Mouse (Mus musculus) erythroblast, adult 5-6 weeks (primary cell): Measurements from ENCODE around the gene Bcl7a. TPM values are rescaled to one million over a fixed set of nuclear protein-coding genes. Genes with fewer than 3 reads are reported as not detected.

Source experiments
- ATAC-seq: replicated peaks from 2 replicates; pipeline ENCODE4 v1.8.0; 2016; ENCODE audit warnings: moderate number of reproducible peaks, mild to moderate bottlenecking, moderate TSS enrichment, inconsistent platforms; ENCODE audit not compliant: poor library complexity, low FRiP score, severe bottlenecking
- total RNA-seq, 2 experiments: library from RNA; stranded (forward) in 1 of 2; stranded (reverse) in 1 of 2; fragments of 150-400 nt in 1 of 2; fragments of 200-764, 138-1000 nt in 1 of 2; gene quantifications; 2 replicates each; pipeline versions ENCODE4 v1.2.3 to v1.2.4; 2015 to 2017; ENCODE audit warnings: low replicate concordance in 2 of 2

Bcl7a gene
- total RNA-seq, 2 experiments from 2014 or later: 3.1 to 8.3 TPM

DNA sequence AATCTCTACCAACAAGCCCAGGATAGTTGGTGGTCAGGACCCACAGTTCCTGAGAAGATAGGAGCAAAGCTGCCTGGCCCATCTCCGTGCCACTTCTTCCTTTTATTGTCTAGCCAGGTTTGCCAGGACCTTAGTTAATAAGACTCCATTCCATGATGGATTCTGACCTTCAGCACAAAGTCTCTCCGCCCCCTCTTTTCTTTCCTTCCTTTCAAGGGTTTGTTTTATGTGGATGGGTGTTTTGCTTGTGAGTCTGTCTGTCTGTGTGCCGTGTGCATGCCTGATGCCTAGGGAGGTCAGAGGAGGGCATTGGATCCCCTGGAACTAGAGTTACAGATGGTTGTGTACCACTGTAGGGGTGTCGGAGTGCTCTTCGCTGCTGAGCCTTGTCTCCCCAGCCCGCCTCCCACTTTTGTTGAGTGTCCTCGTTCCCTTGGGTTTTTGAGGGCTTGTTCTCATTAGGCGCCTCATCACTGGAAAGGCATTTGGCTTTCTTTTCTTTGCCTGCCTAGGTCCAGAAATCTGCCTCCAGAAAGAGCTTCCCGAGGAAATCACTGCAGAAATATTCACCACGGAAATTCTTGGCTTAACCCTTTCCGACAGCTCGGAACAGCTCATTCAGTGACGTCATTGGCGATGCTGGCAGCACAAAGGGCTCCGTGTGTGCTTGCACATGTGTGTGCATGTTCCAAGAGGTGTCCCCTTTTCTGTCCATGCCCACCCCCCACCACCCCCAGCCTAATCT is 17.5 kb upstream of the Bcl7a start:
- ATAC-seq: no peak

DNA sequence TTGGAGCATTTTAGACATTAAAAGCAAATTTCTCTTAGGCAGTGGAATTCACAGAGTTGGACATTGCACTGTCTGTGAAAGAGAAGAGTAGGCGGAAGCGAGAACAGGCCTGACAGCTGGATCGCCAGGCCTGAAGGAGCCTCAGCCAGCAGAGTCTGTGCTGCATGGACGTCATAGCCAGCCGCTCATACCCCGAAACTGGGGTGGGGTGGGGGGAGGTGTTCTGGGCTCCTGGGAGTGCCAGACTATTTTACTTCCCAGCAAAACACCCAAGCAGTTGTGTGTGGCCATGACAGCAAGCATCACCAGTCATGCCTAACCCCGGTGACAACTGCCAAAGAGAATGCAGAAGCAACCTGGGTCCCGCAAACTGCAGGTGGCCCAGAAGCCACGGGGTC is 16.9 kb upstream of the Bcl7a start:
- ATAC-seq: no peak

DNA sequence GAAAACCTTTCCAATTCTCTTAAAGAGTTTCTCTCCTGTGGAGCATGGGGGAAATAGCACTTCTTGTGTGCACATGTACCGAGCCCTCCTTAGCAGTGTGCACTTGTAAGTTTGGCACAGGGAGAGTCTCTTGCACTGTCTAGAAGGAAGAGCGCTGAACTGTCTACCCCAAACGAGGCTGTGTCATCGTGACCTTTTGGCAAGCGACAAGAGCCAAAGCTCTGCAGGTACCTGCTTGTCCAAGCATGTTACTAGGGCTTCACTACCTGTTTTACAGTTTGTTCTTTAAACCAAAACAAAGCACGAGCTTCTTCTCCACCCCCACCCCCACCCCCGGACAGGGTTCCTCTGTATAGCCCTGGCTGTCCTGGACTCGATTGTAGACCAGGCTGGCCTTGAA is 15.9 kb upstream of the Bcl7a start:
- ATAC-seq: no peak

DNA sequence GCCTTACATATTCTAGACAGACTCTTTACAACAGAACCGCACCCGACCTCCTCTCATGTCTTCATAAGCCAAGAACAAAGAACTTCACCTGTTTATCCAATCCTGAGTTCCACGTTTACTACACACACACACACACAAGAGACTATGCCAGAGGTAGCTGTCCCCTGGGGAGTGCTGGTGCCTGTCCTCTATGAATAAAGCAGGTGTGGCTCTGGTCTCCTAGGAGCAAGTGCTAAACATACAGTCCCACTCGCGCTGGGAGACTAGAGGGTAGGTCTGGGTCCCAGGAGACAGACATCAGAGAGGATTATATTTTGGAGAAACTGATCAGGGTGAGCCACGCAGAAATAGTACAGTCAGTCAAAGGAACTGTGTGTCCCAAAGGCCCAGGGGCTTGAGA is 10.1 kb upstream of the Bcl7a start:
- ATAC-seq: no peak

DNA sequence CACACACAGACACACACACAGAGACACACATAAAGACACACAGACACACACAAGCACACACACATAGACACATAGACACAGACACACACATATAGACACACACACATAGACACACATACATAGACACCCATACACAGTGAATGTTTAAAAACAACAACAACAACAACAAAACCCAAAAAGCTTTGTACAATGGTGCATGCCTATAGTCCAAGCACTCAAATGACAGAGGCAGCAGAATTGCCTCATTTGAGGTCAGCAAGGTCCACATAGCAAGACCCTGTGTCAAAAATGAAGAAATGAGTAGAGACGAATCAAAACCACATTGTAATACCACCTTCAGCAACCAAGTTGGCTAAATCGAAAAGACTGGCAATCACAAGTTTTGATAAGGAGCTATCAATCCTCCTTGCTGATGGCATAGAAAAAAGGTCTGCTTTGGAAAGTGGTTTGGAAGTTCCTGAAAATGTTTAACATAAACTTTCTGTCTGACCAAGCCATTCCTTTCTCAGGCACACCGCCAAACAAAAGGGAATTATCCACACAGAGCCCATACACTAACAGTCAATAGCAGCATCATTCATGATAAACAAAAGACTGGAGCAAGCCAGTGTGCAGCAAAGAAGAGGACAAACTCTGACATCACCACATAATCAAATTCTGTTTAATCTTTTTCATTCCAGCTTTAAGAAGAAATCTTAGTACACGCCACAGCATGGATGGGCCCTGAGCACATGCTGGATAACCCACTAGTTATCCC is 7.3 kb upstream of the Bcl7a start:
- no peak for ATAC-seq

DNA sequence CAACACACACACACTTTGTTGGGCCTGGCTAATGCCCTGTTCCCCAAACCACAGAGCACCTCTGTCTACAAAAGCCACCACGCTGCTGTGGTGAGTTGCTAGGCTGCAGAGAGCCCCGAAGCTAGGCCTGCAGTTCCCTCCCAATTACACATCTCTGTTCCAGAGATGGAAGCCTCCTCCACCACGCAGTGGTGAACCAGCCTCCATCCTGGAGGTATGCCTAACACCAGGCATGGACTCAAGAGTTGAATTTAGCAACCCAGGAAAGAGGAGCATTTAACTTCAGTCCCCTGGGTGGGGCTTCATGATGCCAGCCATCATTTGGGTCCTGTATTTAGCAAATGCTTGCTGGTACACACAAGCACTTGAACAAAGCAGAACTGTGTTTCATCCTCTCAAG is 5.2 kb upstream of the Bcl7a start:
- no peak for ATAC-seq

DNA sequence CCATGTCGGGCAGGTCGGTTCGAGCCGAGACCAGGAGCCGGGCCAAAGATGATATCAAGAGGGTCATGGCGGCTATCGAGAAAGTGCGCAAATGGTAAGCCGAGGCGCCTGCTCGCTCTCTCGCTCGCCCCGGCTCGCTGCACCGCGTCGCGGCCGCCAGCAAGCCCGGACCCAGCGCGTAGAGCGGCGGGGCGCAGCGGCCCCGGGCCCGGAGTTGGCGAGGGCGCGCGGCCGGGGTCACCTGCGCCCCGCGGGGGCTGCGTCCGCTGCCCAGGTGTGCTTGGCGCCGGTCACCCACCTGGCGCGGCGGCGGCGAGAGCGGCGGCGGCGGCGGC is 961 bp downstream of the Bcl7a start:
- peak; percentile 37 for ATAC-seq

DNA sequence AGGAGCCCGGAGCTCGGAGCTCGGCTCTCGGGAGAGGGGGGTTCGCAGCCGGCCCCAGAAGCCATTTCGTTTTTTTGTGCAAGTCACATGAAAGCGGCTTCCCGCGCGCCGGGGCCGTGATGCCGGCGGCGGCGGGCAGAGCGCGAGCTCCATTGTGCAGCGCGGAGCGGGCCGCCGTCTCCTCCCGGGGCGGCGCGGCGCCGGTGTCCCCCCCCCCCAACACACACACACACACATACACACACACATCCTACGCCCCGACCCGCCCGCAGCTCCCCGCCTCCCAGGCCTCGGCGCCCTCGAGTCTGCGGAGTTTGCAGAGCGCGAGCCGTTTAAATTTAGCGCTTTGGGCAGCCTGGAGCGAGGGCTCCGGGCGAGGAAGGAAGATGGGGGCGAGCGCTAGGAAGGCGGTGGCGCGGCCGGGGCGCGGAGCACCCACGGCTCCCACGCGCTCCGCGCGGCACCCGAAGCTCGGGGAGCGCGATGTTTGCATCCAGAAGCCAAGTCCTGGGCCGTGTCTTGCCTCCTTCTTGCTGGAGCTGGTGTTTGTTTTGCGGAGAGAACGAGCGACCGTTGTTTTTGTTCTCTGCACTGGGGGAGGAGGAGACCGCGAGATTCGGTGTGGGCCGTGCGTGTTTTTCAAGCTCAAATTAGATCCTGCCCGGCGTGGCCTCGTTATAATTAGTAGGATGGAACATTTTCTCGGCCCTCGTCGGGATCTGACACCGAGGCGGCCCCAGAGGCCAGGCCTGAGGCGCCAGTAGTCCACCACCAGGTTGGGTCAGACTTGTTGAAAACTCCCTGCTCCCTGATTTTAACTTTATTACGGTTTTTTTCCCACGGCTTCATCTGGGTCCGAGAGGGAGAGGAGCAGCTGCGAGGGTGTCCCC is 1.6 kb downstream of the Bcl7a start:
- ATAC-seq: 0 out of 2 replicates have a peak, but pooled peaks have one; percentile 27

DNA sequence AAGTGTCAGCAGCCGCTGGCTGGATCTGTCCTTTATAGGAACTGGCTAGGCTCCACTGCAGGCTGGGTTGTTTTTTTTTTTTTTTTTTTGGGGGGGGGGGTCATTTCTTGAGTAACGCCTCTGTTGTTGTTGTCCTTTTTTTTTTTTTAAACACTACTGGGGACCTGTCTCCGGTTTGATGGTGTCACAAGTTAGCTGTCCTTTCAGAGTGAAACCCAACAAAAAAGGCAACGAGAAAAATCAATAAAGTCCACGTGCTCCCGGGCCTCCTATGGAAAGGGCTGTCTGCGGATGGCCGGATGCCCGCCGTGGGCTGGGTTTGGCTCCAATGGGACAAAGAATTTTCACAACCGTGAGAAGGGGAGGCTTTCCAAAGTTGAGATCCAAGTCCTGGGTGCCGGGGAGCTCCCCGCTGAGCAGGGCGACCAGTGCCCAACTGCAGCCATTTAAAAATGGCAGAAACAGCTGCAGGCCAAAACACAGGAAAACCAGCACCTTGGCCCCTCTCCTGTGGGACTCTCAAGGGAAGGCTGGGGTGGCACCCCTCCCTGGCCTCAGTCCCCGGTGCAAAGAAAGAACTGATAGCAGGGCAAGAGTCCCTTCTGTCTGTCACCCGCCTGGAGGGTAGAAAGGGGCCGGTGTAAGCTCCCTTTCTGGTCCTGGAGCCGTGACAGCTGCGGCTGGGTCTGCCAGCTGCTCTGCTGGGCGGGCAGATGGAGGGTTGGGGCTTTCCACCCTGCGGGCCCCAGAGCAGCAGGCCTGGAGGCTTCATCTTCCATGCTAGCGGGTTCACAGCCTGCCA is 2.4 kb downstream of the Bcl7a start:
- ATAC-seq: no peak

DNA sequence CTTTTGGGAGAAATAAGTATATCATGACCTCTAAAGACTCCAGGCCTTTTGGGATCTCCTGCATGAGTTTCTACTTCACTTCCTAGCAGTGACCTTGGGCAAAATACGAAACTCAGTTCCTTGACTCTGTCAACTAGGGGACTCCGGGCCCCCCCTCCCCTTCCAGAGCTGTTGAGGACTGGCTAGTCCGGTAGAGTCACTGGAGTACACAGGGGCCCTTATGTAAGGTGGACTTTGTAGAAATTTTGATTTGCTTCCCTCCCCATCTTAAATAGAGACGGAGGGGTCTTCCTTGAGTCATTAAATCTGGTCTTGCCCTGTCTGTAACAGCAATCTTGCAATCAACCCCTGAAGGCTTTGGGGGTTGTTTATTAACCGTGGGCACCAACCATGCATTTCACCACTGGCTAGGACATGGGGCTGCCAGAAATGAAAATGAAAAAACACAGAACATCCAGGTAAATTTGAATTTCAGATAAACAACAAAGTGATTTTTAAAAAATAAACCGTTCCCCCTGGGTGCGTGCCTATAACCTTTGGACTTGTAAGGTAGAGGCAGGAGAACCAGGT is 3.2 kb downstream of the Bcl7a start:
- no peak for ATAC-seq

DNA sequence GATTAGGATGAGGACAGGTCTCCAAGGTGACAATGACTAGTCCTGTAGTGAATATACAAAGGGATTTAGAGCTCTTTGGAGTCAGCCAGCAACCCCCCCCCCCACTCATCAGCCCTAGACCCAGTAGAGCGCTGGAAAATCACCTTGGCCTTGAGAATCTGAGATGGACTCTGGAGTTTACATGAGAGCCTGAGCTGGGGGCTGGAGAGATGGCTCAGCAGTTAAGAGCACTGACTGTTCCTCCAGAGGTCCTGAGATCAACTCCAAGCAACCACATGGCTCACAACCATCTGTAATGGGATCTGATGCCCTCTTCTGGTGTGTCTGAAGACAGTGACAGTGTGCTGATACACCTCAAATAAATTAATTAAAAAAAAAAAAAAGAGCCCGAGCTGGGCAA is 4.4 kb downstream of the Bcl7a start:
- no peak for ATAC-seq

DNA sequence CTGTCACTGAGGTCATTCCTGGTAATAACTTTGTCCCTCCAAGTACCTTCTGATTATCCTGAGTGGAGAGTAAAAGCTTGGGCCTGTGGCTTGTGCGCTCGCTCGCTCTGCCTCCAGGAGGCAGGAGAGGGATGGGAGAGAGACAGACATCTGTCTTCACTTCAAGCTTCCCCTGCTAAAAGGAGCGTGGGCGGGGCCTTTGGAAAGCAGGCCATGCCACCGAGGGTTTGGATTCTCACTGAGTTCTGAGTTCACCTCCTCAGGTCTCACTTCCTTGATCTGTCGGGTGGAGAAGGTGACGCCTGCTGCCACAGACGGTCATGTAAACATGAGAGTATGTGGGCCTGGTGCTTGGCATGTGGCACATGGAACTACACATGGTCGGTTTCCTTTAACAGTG is 6.8 kb downstream of the Bcl7a start:
- 0 out of 2 replicates have a peak, but pooled peaks have one; percentile 26 for ATAC-seq

DNA sequence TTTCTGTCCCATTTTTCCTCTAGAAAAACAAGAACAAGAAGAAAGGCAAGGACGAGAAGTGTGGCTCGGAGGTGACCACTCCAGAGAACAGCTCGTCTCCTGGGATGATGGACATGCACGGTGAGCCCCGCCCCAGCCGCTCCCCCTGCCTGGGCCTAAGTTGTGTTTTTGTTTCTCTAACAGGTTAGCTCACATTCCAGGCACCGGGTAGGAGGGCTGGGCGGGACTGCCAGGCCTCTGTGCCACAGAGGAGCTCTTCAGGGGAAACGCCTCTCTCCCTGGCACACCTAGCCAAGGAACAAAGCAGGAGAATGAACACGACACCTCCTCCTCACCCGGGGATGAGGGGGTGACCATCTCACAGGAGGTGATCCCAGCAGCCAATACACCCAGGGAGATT is 12.3 kb downstream of the Bcl7a start:
- ATAC-seq: no peak

DNA sequence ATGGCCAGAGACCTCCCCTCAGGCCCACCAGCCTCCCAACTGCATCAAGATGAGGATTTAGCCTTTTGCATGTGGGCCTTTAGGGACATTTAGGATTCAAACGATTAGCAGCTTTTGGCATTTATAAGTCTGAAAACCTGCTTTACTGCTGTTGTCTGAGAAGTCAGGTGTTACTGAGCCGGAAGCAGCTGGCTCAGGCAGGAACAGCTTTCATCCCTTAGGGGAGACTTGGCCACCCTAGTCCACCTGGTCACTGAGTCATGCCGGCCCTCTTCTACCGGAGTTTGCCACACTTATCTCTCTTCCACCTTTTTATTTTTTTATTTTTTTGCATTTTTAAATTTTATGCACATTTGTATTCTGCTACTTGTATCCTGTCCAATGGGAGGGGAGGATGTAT is 13.6 kb downstream of the Bcl7a start:
- ATAC-seq: no peak

DNA sequence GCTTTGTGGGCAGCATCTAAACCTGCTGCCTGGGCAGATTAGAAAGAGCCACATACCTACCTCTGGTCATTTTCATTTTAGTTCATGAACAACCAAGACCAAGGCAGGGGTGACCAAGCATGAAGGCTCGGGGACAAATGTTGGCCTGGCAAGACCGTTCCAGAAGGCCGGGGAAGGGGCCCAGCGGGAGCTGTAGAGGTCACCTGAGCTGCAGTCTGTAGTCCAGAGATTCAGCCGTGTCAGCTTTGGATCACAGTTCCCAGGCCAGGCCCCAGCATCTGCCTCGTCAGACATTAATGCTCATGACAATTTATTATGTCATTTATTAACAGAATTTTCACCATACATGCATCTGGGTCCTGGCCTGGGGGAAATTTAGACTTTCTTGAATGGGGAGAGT is 15.8 kb downstream of the Bcl7a start:
- ATAC-seq: no peak

DNA sequence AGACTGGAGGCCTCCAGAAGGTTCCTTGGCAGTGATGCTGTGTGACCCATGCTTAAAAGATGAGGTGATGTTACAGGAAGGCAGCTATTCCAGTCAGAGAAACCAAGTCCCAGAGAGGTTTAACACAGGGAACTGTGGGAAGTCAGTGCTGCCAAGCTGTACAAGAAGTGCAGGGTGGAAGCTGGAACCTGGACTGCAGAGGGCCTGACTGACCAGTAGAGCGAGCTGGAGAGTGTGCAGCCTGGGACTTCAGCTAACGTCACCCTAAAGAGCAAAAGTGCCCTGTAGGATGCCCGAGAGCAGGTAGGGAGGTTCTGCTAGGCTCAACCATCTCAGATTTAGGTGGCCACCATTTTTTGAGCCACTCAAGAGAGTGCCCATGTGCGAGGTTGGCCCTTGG is 19.3 kb downstream of the Bcl7a start:
- no peak for ATAC-seq

DNA sequence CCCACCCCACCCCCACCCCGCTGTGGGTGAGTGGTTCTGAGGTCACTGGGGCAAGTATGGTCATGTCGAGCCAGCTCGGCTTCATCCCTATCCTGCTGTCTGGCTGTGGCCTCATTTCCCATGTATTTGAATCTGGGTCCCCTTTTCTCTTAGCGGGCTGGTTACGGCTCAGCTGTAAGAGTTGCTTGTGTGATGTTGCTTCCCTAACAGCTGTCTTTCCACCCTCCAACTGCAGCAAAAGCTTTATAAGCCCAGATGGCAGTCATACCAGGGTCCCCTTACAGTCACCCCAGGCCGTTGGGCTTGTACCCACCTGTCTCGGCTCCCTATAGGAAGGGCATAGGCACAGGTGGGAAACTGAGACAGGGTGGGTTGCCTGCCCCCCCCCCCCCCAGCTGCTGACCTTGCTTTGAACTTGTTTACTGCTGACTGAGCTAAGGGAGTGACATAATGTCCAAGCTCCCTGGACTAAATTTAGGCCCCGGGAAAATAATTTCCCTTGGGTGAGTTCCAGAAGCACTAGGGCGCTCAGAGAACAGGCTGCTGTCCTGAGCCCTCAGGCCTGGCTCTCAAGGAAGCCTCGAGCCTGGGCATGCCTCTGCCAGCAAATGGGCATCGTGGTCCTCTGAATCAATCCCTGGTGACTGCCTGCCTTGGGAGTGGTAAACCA is 20.8 kb downstream of the Bcl7a start:
- ATAC-seq: no peak

DNA sequence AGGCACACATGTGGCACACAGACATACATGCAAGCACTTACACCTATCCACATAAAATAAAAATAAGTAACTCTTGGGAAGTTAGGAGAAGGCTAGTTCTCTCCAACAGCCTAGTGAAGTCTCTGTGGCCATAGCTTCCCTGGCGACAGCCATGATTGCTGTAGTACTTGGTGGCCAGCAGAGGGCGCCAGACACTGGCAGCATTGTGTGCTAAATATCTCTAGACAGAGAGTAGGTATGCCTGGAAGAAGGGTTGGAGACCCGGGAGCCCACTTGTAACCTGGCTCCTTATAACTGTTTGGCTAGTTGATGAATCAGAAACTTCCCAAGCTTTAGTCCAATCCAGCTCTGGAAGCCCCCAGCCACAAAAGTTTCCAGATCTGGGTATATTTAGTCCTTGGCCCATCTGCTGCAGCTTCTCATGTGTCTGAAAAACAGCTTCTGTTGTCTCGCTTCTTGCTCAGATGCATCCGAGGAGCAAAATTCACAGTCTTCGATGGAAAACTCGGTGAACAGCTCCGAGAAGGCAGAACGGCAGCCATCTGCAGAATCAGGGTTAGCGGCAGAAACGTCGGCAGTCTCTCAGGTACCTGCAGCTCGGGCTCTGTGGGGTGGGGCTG is 25.3 kb downstream of the Bcl7a start:
- ATAC-seq: peak; percentile 75

DNA sequence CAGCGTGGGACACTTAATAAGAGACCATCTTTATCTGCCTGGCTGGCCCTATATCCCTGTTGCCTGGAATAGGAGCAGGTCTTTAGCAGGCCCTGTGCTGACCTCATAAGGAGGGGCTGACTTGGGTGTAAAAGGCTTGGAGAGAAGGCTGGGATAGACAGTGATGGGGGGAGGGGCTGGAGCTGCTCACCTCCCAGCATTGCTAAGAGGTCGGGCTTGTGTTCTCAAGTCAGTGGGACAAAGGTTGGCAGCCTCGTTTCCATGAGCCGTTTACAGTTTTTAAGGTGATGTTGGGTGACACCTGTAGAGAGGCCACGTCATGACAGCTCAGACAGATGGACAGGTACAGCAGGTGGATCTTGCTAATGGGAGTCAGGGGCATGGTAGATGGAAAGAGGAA is 26.4 kb downstream of the Bcl7a start:
- no peak for ATAC-seq
